ENCODE assay signal across 8 mouse cellular contexts in genomic region chr11:70564276-70564873, GRCm38 (mm10). TPM values are rescaled to one million over a fixed set of nuclear protein-coding genes. Genes with fewer than 3 reads are reported as not detected.
DNase-seq lines count a peak whose midpoint lies in the region; ATAC-seq lines count a peak whose summit lies in the region.

No protein-coding gene starts in this region.

- no peak for DNase-seq in neural tube, embryonic 11.5 days (ENCODE audit: low spot score)
- DNase-seq in neural tube, embryonic 10.5 days (ENCODE audit: extremely low spot score, low spot score), result no peak
- DNase-seq in thymus, postnatal 4 days, result no peak
- DNase-seq in ovary, postnatal 36 days (ENCODE audit: low spot score), result no peak
- no peak for DNase-seq in embryo, embryonic 11 days

- WGBS in neural tube, embryonic 11.5 days, result 33% methylated on average over 4 of the region's 4 CpGs
- WGBS in hindbrain, embryonic 15.5 days, result 43% methylated on average over 4 of the region's 4 CpGs
- WGBS in liver, embryonic 12.5 days (ENCODE audit: insufficient replicate concordance), result 37% methylated on average over 4 of the region's 4 CpGs

- H3K9me3 ChIP-seq in neural tube, embryonic 11.5 days (ENCODE audit: control insufficient read depth, low read length), result no peaks in the 10 kb centered on the region
- no peaks in the 10 kb centered on the region for H3K9me3 ChIP-seq in hindbrain, embryonic 15.5 days
- H3K9me3 ChIP-seq in liver, embryonic 12.5 days (replicated peaks), result no peaks in the 10 kb centered on the region

- H3K4me1 ChIP-seq in neural tube, embryonic 11.5 days (ENCODE audit: control insufficient read depth, insufficient read depth, low read length), result peaks cover 31% of the 10 kb centered on the region
- peaks cover 42% of the 10 kb centered on the region for H3K4me1 ChIP-seq in hindbrain, embryonic 15.5 days (replicated peaks)
- peaks cover 62% of the 10 kb centered on the region for H3K4me1 ChIP-seq in liver, embryonic 12.5 days

- 0 out of 2 replicates have a peak overlapping the region, but pooled peaks have one; percentile 82 for H3K9ac ChIP-seq in neural tube, embryonic 11.5 days (ENCODE audit: low read length)
- peak overlapping the region; percentile 95 for H3K9ac ChIP-seq in hindbrain, embryonic 15.5 days
- H3K9ac ChIP-seq in liver, embryonic 12.5 days, result peak overlapping the region; percentile 31; the same call in 1 of the 2 replicates

- H3K4me3 ChIP-seq in neural tube, embryonic 11.5 days (ENCODE audit: low read depth, low read length), result no peak overlapping the region; the same call in 1 of the 2 replicates
- peak overlapping the region; percentile 99 for H3K4me3 ChIP-seq in hindbrain, embryonic 15.5 days
- peak overlapping the region; percentile 68 for H3K4me3 ChIP-seq in liver, embryonic 12.5 days

- peak overlapping the region; percentile 93 for H3K4me2 ChIP-seq in neural tube, embryonic 11.5 days (ENCODE audit: low read depth)
- peak overlapping the region; percentile 93 for H3K4me2 ChIP-seq in hindbrain, embryonic 15.5 days
- peak overlapping the region; percentile 99 for H3K4me2 ChIP-seq in liver, embryonic 12.5 days

- ATAC-seq in neural tube, embryonic 11.5 days (ENCODE audit: insufficient read depth, low FRiP score, low TSS enrichment), result no peak
- no peak for ATAC-seq in hindbrain, embryonic 15.5 days (ENCODE audit: low FRiP score, low read depth)
- no peak for ATAC-seq in liver, embryonic 12.5 days
- no peak for ATAC-seq in inflammation-experienced regulatory T-cells, adult 6 months

- no peaks in the 10 kb centered on the region for H3K27me3 ChIP-seq in neural tube, embryonic 11.5 days (ENCODE audit: control insufficient read depth, insufficient read depth, low read length)
- H3K27me3 ChIP-seq in hindbrain, embryonic 15.5 days, result no peaks in the 10 kb centered on the region
- no peaks in the 10 kb centered on the region for H3K27me3 ChIP-seq in liver, embryonic 12.5 days (replicated peaks)

- H3K36me3 ChIP-seq in neural tube, embryonic 11.5 days (ENCODE audit: control insufficient read depth, insufficient read depth, low read length), result no peaks in the 10 kb centered on the region
- H3K36me3 ChIP-seq in hindbrain, embryonic 15.5 days, result no peaks in the 10 kb centered on the region
- peaks cover 12% of the 10 kb centered on the region for H3K36me3 ChIP-seq in liver, embryonic 12.5 days

- no peak overlapping the region for H3K27ac ChIP-seq in neural tube, embryonic 11.5 days (ENCODE audit: low read depth, low read length)
- no peak overlapping the region for H3K27ac ChIP-seq in hindbrain, embryonic 15.5 days (replicated peaks)
- peak overlapping the region; percentile 73 for H3K27ac ChIP-seq in liver, embryonic 12.5 days

RNA-seq across cellular contexts. Expression of gene Mink1, which starts 1.7 kb away (rescaled TPM):
- 15.0 and 16.0 TPM in 2 replicates for polyA plus RNA-seq in neural tube, embryonic 11.5 days (2014; fragmentation: Nextera tagmentation; extraction: Ambion mirVana)
- polyA plus RNA-seq in hindbrain, embryonic 15.5 days (2015; fragmentation: Nextera tagmentation; extraction: Ambion mirVana), result 18.1 and 20.5 TPM in 2 replicates
- 8.3 and 8.7 TPM in 2 replicates for polyA plus RNA-seq in liver, embryonic 12.5 days (2016; fragmentation: Nextera tagmentation; extraction: Ambion mirVana)
- polyA plus RNA-seq in inflammation-experienced regulatory T-cells, adult 6 months (2017; shearing (Covaris generic)), result 10 to 100 TPM in 1 of 3 experiments, 1 to 10 TPM in 2; 6.2 to 11.8 (median 9.2) TPM

RNA-seq across cellular contexts. Expression of gene Pld2, which starts 24.5 kb away (rescaled TPM):
- 2.9 and 4.0 TPM in 2 replicates for polyA plus RNA-seq in neural tube, embryonic 11.5 days (2014; fragmentation: Nextera tagmentation; extraction: Ambion mirVana)
- 17.3 and 20.4 TPM in 2 replicates for polyA plus RNA-seq in hindbrain, embryonic 15.5 days (2015; fragmentation: Nextera tagmentation; extraction: Ambion mirVana)
- 2.0 and 2.6 TPM in 2 replicates for polyA plus RNA-seq in liver, embryonic 12.5 days (2016; fragmentation: Nextera tagmentation; extraction: Ambion mirVana)
- polyA plus RNA-seq in inflammation-experienced regulatory T-cells, adult 6 months (2017; shearing (Covaris generic)), result 1 to 10 TPM; 1.8 to 2.1 (median 2.0) TPM

RNA-seq across cellular contexts. Expression of gene Gm40193, which starts 31.6 kb away (rescaled TPM):
- polyA plus RNA-seq in neural tube, embryonic 11.5 days (2014; fragmentation: Nextera tagmentation; extraction: Ambion mirVana), result not detected in 2 replicates
- not detected in 2 replicates for polyA plus RNA-seq in hindbrain, embryonic 15.5 days (2015; fragmentation: Nextera tagmentation; extraction: Ambion mirVana)
- polyA plus RNA-seq in liver, embryonic 12.5 days (2016; fragmentation: Nextera tagmentation; extraction: Ambion mirVana), result not detected in 2 replicates
- polyA plus RNA-seq in inflammation-experienced regulatory T-cells, adult 6 months (2017; shearing (Covaris generic)), result not detected

RNA-seq across cellular contexts. Expression of gene Psmb6, which starts 39.2 kb away (rescaled TPM):
- polyA plus RNA-seq in neural tube, embryonic 11.5 days (2014; fragmentation: Nextera tagmentation; extraction: Ambion mirVana), result 898 and 923 TPM in 2 replicates
- polyA plus RNA-seq in hindbrain, embryonic 15.5 days (2015; fragmentation: Nextera tagmentation; extraction: Ambion mirVana), result 763 and 792 TPM in 2 replicates
- polyA plus RNA-seq in liver, embryonic 12.5 days (2016; fragmentation: Nextera tagmentation; extraction: Ambion mirVana), result 415 and 437 TPM in 2 replicates
- polyA plus RNA-seq in inflammation-experienced regulatory T-cells, adult 6 months (2017; shearing (Covaris generic)), result 100 to 1,000 TPM; 376 to 387 (median 385) TPM

RNA-seq across cellular contexts. Expression of gene Gltpd2, which starts 45.4 kb away (rescaled TPM):
- 0.20 TPM in 1 of 2 replicates, not detected in the other for polyA plus RNA-seq in neural tube, embryonic 11.5 days (2014; fragmentation: Nextera tagmentation; extraction: Ambion mirVana)
- polyA plus RNA-seq in hindbrain, embryonic 15.5 days (2015; fragmentation: Nextera tagmentation; extraction: Ambion mirVana), result 0.21 and 0.26 TPM in 2 replicates
- 15.3 and 17.5 TPM in 2 replicates for polyA plus RNA-seq in liver, embryonic 12.5 days (2016; fragmentation: Nextera tagmentation; extraction: Ambion mirVana)
- not detected for polyA plus RNA-seq in inflammation-experienced regulatory T-cells, adult 6 months (2017; shearing (Covaris generic))

Comparison
In these comparisons a context has a peak if more than half of its experiments do, and no peak if none do; other contexts are left out.
1. H3K9ac ChIP-seq: peak in every context shown above with its lines; median percentile 95 in hindbrain, embryonic 15.5 days; 82 in neural tube, embryonic 11.5 days; 31 in liver, embryonic 12.5 days.